Mouse (Mus musculus) MEL (cell line): ENCODE measurements at regions not wholly inside any gene's neighbourhood (a gene's known extent, or its start where the extent isn't known, plus 50 kb on each side); places are given as distances from the start of the nearest gene placed in this dataset.

Source experiments
- DNase-seq: peaks from one replicate; pipeline ENCODE4 v3.0.0; 2011; ENCODE audit warnings: low read depth, low spot score
- H3K27ac ChIP-seq: 2 replicates; pipeline ENCODE4 v1.5.1; 2012; ENCODE audit warnings: low read depth, mild to moderate bottlenecking, control low read depth, low read length, moderate library complexity; ENCODE audit not compliant: control insufficient read depth
- H3K27me3 ChIP-seq, 2 experiments: fragments of 150-350 bp in 1 of 2; sonication (generic) in 1 of 2; 2 replicates each; pipeline ENCODE4 v1.6.1; 2012; ENCODE audit warnings: low read length in 2 of 2, mild to moderate bottlenecking in 2 of 2, improper control_type of control experiment in 1 of 2, moderate library complexity in 1 of 2; ENCODE audit not compliant: insufficient read depth in 2 of 2, control insufficient read depth in 1 of 2
- H3K36me3 ChIP-seq, 2 experiments: 2 replicates each; pipeline ENCODE4 v1.6.1; 2012 to 2014; ENCODE audit warnings: low read length in 2 of 2, improper control_type of control experiment in 1 of 2, inconsistent platforms in 1 of 2, mild to moderate bottlenecking in 1 of 2; ENCODE audit not compliant: insufficient read depth in 2 of 2, control insufficient read depth in 1 of 2
- H3K4me1 ChIP-seq, 2 experiments: fragments of 150-350 bp in 1 of 2; sonication (generic) in 1 of 2; 2 replicates each; pipeline ENCODE4 v1.6.1; 2012; ENCODE audit warnings: low read length in 2 of 2, improper control_type of control experiment in 1 of 2, mild to moderate bottlenecking in 1 of 2; ENCODE audit not compliant: insufficient read depth in 2 of 2, control insufficient read depth in 1 of 2
- H3K4me3 ChIP-seq, 2 experiments: fragments of 150-350 bp in 1 of 2; sonication (generic) in 1 of 2; 2 replicates each; pipeline ENCODE4 v1.5.1; 2012; ENCODE audit warnings: low read depth in 2 of 2, low read length in 2 of 2, mild to moderate bottlenecking in 2 of 2, moderate library complexity in 2 of 2, control low read depth in 1 of 2, improper control_type of control experiment in 1 of 2; ENCODE audit not compliant: control insufficient read depth in 1 of 2, insufficient read depth in 1 of 2
- H3K79me2 ChIP-seq: 2 replicates; pipeline ENCODE4 v1.6.1; 2012; ENCODE audit warnings: mild to moderate bottlenecking, low read length, moderate library complexity; ENCODE audit not compliant: control insufficient read depth, poor library complexity, insufficient read depth
- H3K9ac ChIP-seq: 2 replicates; pipeline ENCODE4 v1.6.1; 2012; ENCODE audit warnings: low read depth, mild to moderate bottlenecking, control low read depth, low read length, moderate library complexity; ENCODE audit not compliant: control insufficient read depth, poor library complexity, severe bottlenecking
- H3K9me3 ChIP-seq: fragments of 150-350 bp; sonication (generic); replicated peaks from 2 replicates; pipeline ENCODE4 v1.6.1; 2012; ENCODE audit warnings: mild to moderate bottlenecking, low read length, improper control_type of control experiment, moderate library complexity; ENCODE audit not compliant: insufficient read depth
- CTCF ChIP-seq, 3 experiments: IDR thresholded peaks in 2 of 3; conservative IDR thresholded peaks in 1 of 3; 2 replicates each; pipeline ENCODE4 v1.5.1; 2011 to 2012; ENCODE audit warnings: low read length in 3 of 3, low read depth in 2 of 3, mild to moderate bottlenecking in 2 of 3, improper control_type of control experiment in 1 of 3, inconsistent platforms in 1 of 3, mixed read lengths in 1 of 3, moderate library complexity in 1 of 3; ENCODE audit not compliant: control insufficient read depth in 1 of 3, insufficient read depth in 1 of 3, poor library complexity in 1 of 3, severe bottlenecking in 1 of 3
- E2F4 ChIP-seq: IDR thresholded peaks from 2 replicates; pipeline ENCODE4 v1.6.1; 2011; ENCODE audit warnings: low read depth, low read length, improper control_type of control experiment, borderline replicate concordance
- EP300 ChIP-seq, 2 experiments: IDR thresholded peaks; 2 replicates each; pipeline ENCODE4 v1.6.1; 2011; ENCODE audit warnings: improper control_type of control experiment in 2 of 2, low read length in 2 of 2, low read depth in 1 of 2, mild to moderate bottlenecking in 1 of 2
- GABPA ChIP-seq: IDR thresholded peaks from 2 replicates; pipeline ENCODE4 v1.6.1; 2012; ENCODE audit warnings: low read depth, mild to moderate bottlenecking, inconsistent platforms, low read length, improper control_type of control experiment, moderate library complexity
- JUND ChIP-seq: IDR thresholded peaks from 2 replicates; pipeline ENCODE4 v1.6.1; 2011; ENCODE audit warnings: low read depth, mild to moderate bottlenecking, improper control_type of control experiment, low read length
- KAT2A ChIP-seq: conservative IDR thresholded peaks from 2 replicates; pipeline ENCODE4 v1.6.1; 2012; ENCODE audit warnings: low read depth, low read length, improper control_type of control experiment, inconsistent platforms
- MEF2A ChIP-seq: IDR thresholded peaks from 2 replicates; pipeline ENCODE4 v1.6.1; 2014; ENCODE audit warnings: low read depth, mild to moderate bottlenecking, inconsistent platforms, low read length, improper control_type of control experiment; ENCODE audit not compliant: poor library complexity, insufficient replicate concordance, severe bottlenecking; ENCODE audit errors: extremely low read depth
- MXI1 ChIP-seq: IDR thresholded peaks from 2 replicates; pipeline ENCODE4 v1.6.1; 2011; ENCODE audit warnings: mild to moderate bottlenecking, low read depth, low read length, improper control_type of control experiment
- MYB ChIP-seq: IDR thresholded peaks from 2 replicates; pipeline ENCODE4 v1.6.1; 2011; ENCODE audit warnings: mild to moderate bottlenecking, low read depth, low read length, improper control_type of control experiment
- MYC ChIP-seq: IDR thresholded peaks from 2 replicates; pipeline ENCODE4 v1.6.1; 2011; ENCODE audit warnings: low read depth, mild to moderate bottlenecking, low read length, improper control_type of control experiment, moderate library complexity
- NRF1 ChIP-seq: IDR thresholded peaks from 2 replicates; pipeline ENCODE4 v1.6.1; 2014; ENCODE audit warnings: low read depth, mild to moderate bottlenecking, inconsistent platforms, low read length, improper control_type of control experiment, moderate library complexity; ENCODE audit not compliant: poor library complexity, insufficient read depth, severe bottlenecking
- POLR2A ChIP-seq, 2 experiments: IDR thresholded peaks; 2 replicates each; pipeline ENCODE4 v1.6.1; 2011 to 2012; ENCODE audit warnings: low read length in 2 of 2, mild to moderate bottlenecking in 2 of 2, control low read depth in 1 of 2, improper control_type of control experiment in 1 of 2, low read depth in 1 of 2, moderate library complexity in 1 of 2; ENCODE audit not compliant: control insufficient read depth in 1 of 2, insufficient read depth in 1 of 2, poor library complexity in 1 of 2
- POLR2AphosphoS2 ChIP-seq: IDR thresholded peaks from 2 replicates; pipeline ENCODE4 v1.6.1; 2011; ENCODE audit warnings: low read length, improper control_type of control experiment
- POLR2AphosphoS5 ChIP-seq: IDR thresholded peaks from 2 replicates; pipeline ENCODE4 v1.6.1; 2012; ENCODE audit warnings: low read depth, borderline replicate concordance, mild to moderate bottlenecking, inconsistent platforms, low read length, moderate library complexity, mixed read lengths
- RAD21 ChIP-seq: IDR thresholded peaks from 2 replicates; pipeline ENCODE4 v1.6.1; 2011; ENCODE audit warnings: mild to moderate bottlenecking, low read depth, low read length, improper control_type of control experiment
- RCOR1 ChIP-seq: IDR thresholded peaks from 2 replicates; pipeline ENCODE4 v1.6.1; 2012; ENCODE audit warnings: low read depth, mild to moderate bottlenecking, inconsistent platforms, low read length, improper control_type of control experiment
- SMC3 ChIP-seq: IDR thresholded peaks from 2 replicates; pipeline ENCODE4 v1.6.1; 2011; ENCODE audit warnings: low read depth, low read length, improper control_type of control experiment
- TAL1 ChIP-seq: IDR thresholded peaks from 2 replicates; pipeline ENCODE4 v1.6.1; 2012; ENCODE audit warnings: mild to moderate bottlenecking, inconsistent platforms, low read length, moderate library complexity, mixed read lengths
- UBTF ChIP-seq: IDR thresholded peaks from 2 replicates; pipeline ENCODE4 v1.6.1; 2012; ENCODE audit warnings: low read depth, mild to moderate bottlenecking, inconsistent platforms, low read length, improper control_type of control experiment, moderate library complexity, borderline replicate concordance; ENCODE audit not compliant: insufficient read depth
- USF2 ChIP-seq, 2 experiments: IDR thresholded peaks; 2 replicates each; pipeline ENCODE4 v1.6.1; 2011 to 2012; ENCODE audit warnings: improper control_type of control experiment in 2 of 2, low read length in 2 of 2, borderline replicate concordance in 1 of 2, inconsistent platforms in 1 of 2, low read depth in 1 of 2, mild to moderate bottlenecking in 1 of 2; ENCODE audit not compliant: insufficient read depth in 1 of 2
- ZC3H11A ChIP-seq: IDR thresholded peaks from 2 replicates; pipeline ENCODE4 v1.6.1; 2012; ENCODE audit warnings: low read depth, mild to moderate bottlenecking, inconsistent platforms, low read length, improper control_type of control experiment
- ZKSCAN1 ChIP-seq: IDR thresholded peaks from 2 replicates; pipeline ENCODE4 v1.6.1; 2012; ENCODE audit warnings: low read depth, mild to moderate bottlenecking, inconsistent platforms, low read length, improper control_type of control experiment, moderate library complexity
- ZMIZ1 ChIP-seq: IDR thresholded peaks from 2 replicates; pipeline ENCODE4 v1.6.1; 2012; ENCODE audit warnings: low read depth, mild to moderate bottlenecking, inconsistent platforms, low read length, improper control_type of control experiment, moderate library complexity

DNA sequence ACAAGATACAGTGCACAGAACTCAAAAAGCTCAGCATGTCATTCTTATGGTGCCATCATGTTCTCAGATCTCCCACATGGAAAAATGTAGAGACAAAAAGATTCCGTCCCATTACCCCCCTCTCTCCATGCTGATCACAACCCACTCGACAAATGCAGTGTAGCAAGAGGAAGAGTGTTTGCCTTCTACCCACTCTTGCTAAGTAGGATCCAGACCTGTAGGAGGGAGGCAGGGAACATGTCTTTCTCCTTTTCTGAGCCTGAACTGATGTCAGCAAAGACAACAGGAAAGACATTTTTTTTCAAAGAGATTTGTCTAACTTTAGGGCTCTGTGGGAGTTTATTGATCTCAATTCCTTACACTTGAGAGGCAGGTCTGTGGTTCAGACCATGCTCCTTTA, 433.2 kb downstream of the Igsf11 start:
- Histone ChIP-seq H3K4me3 (no peak overlapping the region), H3K27ac (no peak overlapping the region)
- TF ChIP-seq POLR2AphosphoS2 (no peak), GABPA (no peak), E2F4 (no peak), MXI1 (no peak), JUND (no peak), ZMIZ1 (no peak), KAT2A (no peak), RAD21 (no peak), USF2 (IDR thresholded peaks at IDR 0.05; ENCODE audit: borderline replicate concordance in 1 of 2, insufficient read depth in 1 of 2, low read depth in 1 of 2, low read length in 2 of 2) (no peak), ZC3H11A (no peak), EP300 (IDR thresholded peaks at IDR 0.05; ENCODE audit: low read depth in 1 of 2, low read length in 2 of 2) (no peak), NRF1 (no peak), MEF2A (no peak), POLR2AphosphoS5 (no peak), POLR2A (IDR thresholded peaks at IDR 0.05; ENCODE audit: control insufficient read depth in 1 of 2, insufficient read depth in 1 of 2, low read depth in 1 of 2, low read length in 2 of 2, poor library complexity in 1 of 2) (no peak), MYB (no peak), CTCF (IDR thresholded peaks at IDR 0.05 in 2 of 3, conservative IDR thresholded peaks at IDR 0.05 in 1 of 3; ENCODE audit: control insufficient read depth in 1 of 3, insufficient read depth in 1 of 3, low read depth in 2 of 3, low read length in 3 of 3, poor library complexity in 1 of 3, severe bottlenecking in 1 of 3) (no peak)
- TF ChIP-seq, all 39 proteins: peak for 0
- Histone ChIP-seq H3K27me3 (no peaks in the 10 kb centered on the region), H3K9me3 (no peaks in the 10 kb centered on the region), H3K9ac (no peak overlapping the region), H3K79me2 (no peaks in the 10 kb centered on the region), H3K36me3 (no peaks in the 10 kb centered on the region), H3K4me1 (no peaks in the 10 kb centered on the region)
- no peak for DNase-seq

DNA sequence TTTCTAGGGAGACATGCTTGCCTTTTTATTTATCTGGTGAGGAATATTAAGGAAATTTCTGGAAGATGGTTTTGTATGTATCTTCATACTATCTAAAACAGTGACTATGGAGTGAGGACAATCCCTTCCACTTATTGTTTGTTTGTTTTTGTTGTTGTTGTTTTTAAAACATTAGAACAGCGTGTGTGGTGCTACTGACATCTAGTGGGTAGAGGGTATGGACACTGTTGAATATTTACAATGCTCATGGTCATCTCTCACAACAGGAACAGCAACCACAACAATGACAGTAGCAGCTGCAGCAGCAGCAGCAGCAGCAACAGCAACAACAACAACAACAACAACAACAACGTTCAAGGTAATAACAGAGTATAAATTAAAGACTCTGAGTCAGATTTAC, 471.2 kb downstream of the Igsf11 start:
- H3K9ac ChIP-seq = no peak overlapping the region
- TF ChIP-seq JUND (no peak), MYC (no peak), RCOR1 (no peak), UBTF (no peak), ZKSCAN1 (no peak), MYB (no peak), SMC3 (no peak), TAL1 (no peak)
- TF ChIP-seq, all 39 proteins: peak for 0
- no peak overlapping the region for H3K27ac ChIP-seq
- no peaks in the 10 kb centered on the region for H3K36me3 ChIP-seq
- H3K4me1 ChIP-seq = no peaks in the 10 kb centered on the region
- no peaks in the 10 kb centered on the region for H3K9me3 ChIP-seq
- H3K79me2 ChIP-seq = no peaks in the 10 kb centered on the region
- no peak overlapping the region for H3K4me3 ChIP-seq
- H3K27me3 ChIP-seq = no peaks in the 10 kb centered on the region
- no peak for DNase-seq
